Mouse (Mus musculus) cerebellum, adult 2 months (tissue): ENCODE measurements around the gene Them5. TPM values are rescaled to one million over a fixed set of nuclear protein-coding genes. Genes with fewer than 3 reads are reported as not detected.

ENCODE experiments used
- DNase-seq, 2 experiments: peaks; one replicate each; pipeline ENCODE4 v3.0.0; 2021
- H3K27ac ChIP-seq: fragments of 200-500 bp; 2 replicates; pipeline ENCODE4 v1.5.1; 2012; ENCODE audit warnings: low read length, control low read depth, inconsistent platforms; ENCODE audit not compliant: insufficient read depth
- H3K27me3 ChIP-seq: fragments of 200-500 bp; 2 replicates; pipeline ENCODE4 v1.6.1; 2012; ENCODE audit warnings: inconsistent platforms, mild to moderate bottlenecking, low read length, moderate library complexity; ENCODE audit not compliant: control insufficient read depth, insufficient read depth
- H3K4me1 ChIP-seq: fragments of 200-500 bp; 2 replicates; pipeline ENCODE4 v1.6.1; 2011; ENCODE audit warnings: low read length; ENCODE audit not compliant: control insufficient read depth, insufficient read depth
- H3K4me3 ChIP-seq: fragments of 200-500 bp; replicated peaks from 2 replicates; pipeline ENCODE3; 2011; ENCODE audit warnings: mild to moderate bottlenecking, low read depth, low read length, control low read depth; ENCODE audit not compliant: insufficient read depth
- CTCF ChIP-seq: fragments of 200-500 bp; IDR thresholded peaks from 2 replicates; pipeline ENCODE4 v1.5.1; 2011; ENCODE audit warnings: low read depth, mild to moderate bottlenecking, control low read depth, low read length, moderate library complexity, borderline replicate concordance; ENCODE audit not compliant: insufficient read depth
- POLR2A ChIP-seq: fragments of 200-500 bp; IDR thresholded peaks from 2 replicates; pipeline ENCODE4 v1.6.1; 2011; ENCODE audit warnings: low read length, control low read depth, borderline replicate concordance; ENCODE audit not compliant: insufficient read depth
- WGBS: fragments of 180-500 bp; shearing (Covaris S2); methylation state at CpG from one replicate; pipeline ENCODE4 v1.1.7; 2018; 5-methylcytosine and 5-hydroxymethylcytosine counted together
- polyA plus RNA-seq: library from polyadenylated mRNA; depleted of rRNA; stranded (reverse); fragments of >200 nt; gene quantifications from 2 replicates; pipeline ENCODE4 v1.2.3, GENCODE M21; 2012

Gene Them5
- polyA plus RNA-seq, 1 experiment = not detected

DNA sequence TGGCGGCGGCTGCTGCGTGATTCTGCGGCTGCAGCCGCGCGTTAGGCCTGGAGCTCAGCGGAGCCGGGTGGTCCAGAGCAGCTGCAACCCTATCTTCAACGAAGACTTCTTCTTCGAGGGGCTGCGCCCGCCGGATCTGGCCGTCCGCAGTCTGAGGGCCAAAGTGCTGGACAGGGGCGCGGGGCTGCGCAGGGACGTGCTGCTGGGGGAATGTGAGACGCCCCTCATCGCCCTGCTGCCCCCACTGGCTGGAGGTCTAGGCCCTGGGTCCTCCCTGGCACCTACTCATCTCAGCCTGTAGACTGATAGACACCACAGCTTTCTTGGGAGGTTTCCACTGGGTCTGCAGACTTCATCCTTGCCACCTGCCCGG, 22.2 kb downstream of the Them5 start:
- TF ChIP-seq CTCF (no peak), POLR2A (no peak)
- no peak for DNase-seq
- 10% methylated on average over 23 of the region's 23 CpGs for WGBS
- H3K27me3 ChIP-seq = no peaks in the 10 kb centered on the region
- H3K4me1 ChIP-seq = no peaks in the 10 kb centered on the region
- H3K4me3 ChIP-seq = peak overlapping the region; percentile 44
- 0 out of 2 replicates have a peak overlapping the region, but pooled peaks have one; percentile 44 for H3K27ac ChIP-seq

GRCm38 (mm10) chr3:94366761-94367160, 24.9 kb downstream of the Them5 start:
- no peak overlapping the region for H3K4me3 ChIP-seq
- no peaks in the 10 kb centered on the region for H3K27me3 ChIP-seq
- 20% methylated on average over 3 of the region's 3 CpGs for WGBS
- H3K4me1 ChIP-seq = peaks cover 4% of the 10 kb centered on the region
- TF ChIP-seq POLR2A (no peak), CTCF (peak; percentile 96)
- no peak overlapping the region for H3K27ac ChIP-seq
- peak; percentile 78 to 86 for DNase-seq

GRCm38 (mm10) chr3:94367511-94367910, 25.6 kb downstream of the Them5 start:
- no peak for DNase-seq
- no peak overlapping the region for H3K4me3 ChIP-seq
- no peak for TF ChIP-seq CTCF
- TF ChIP-seq POLR2A = no peak
- peaks cover 8% of the 10 kb centered on the region for H3K4me1 ChIP-seq
- H3K27me3 ChIP-seq = no peaks in the 10 kb centered on the region
- WGBS = 87% methylated on average over 6 of the region's 6 CpGs
- no peak overlapping the region for H3K27ac ChIP-seq

- H3K27ac ChIP-seq = no peak overlapping the region
- TF ChIP-seq CTCF = no peak
- no peak for TF ChIP-seq POLR2A
- no peak overlapping the region for H3K4me3 ChIP-seq
- DNase-seq = no peak
- no peaks in the 10 kb centered on the region for H3K27me3 ChIP-seq
- 81% methylated on average over 6 of the region's 6 CpGs for WGBS
- peaks cover 12% of the 10 kb centered on the region for H3K4me1 ChIP-seq
Observed at GRCm38 (mm10) chr3:94368631-94369030, 26.7 kb downstream of the Them5 start.

DNA sequence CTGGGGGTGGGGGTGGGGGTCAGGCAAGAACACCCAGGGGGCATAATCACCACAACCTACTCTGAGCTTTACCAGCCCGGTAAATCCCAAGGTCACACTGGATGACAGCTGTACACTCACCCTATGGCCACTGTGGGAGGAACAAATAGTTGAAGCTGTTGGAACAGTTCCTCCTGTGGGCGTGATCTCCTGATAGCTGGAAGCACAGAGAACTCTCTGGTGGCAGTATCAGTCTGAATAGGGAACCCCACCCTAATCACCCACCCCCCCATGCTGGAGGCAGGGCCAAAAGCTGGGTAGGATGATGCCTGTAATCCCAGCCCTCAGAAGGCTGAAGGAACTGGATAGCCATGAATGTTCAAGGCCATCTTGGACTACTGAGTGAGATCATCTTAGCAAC, 27.8 kb downstream of the Them5 start:
- TF ChIP-seq CTCF (no peak), POLR2A (no peak)
- Histone ChIP-seq H3K4me3 (no peak overlapping the region), H3K4me1 (peaks cover 23% of the 10 kb centered on the region), H3K27ac (no peak overlapping the region), H3K27me3 (no peaks in the 10 kb centered on the region)
- WGBS = 56% methylated on average over 2 of the region's 2 CpGs
- DNase-seq = no peak

- 2% methylated on average over 11 of the region's 11 CpGs for WGBS
- Histone ChIP-seq H3K27me3 (no peaks in the 10 kb centered on the region), H3K4me1 (peaks cover 24% of the 10 kb centered on the region), H3K27ac (no peak overlapping the region), H3K4me3 (no peak overlapping the region)
- DNase-seq = peak; percentile 61 to 75
- TF ChIP-seq CTCF (no peak), POLR2A (no peak)
Observed at GRCm38 (mm10) chr3:94371637-94372036, 29.7 kb downstream of the Them5 start.

DNA sequence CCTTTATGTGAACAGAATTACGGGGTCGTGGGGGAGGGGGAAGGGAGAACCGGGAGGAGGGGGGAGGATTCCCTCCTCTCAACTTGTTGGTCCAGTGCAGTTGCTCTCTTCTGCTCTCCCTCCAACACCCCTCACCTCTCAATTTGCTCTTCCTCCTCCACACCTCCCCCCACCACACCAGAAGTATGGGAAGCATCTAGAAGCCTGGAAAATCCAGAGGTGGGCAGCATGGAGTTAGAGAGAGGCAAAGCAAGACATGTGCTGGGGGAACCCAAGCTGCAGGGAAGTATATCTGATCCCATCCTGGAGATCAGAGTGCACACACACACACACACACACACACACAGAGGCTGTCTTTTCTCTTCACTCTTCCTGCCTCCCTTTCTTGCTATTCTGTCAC, 30.1 kb downstream of the Them5 start:
- Histone ChIP-seq H3K27ac (no peak overlapping the region), H3K4me3 (no peak overlapping the region)
- TF ChIP-seq POLR2A = no peak
- no peak for TF ChIP-seq CTCF

GRCm38 (mm10) chr3:94372641-94373040, 30.7 kb downstream of the Them5 start, which contains the start of gene Rorc:
Gene Rorc (plus strand): TSS chr3:94372794.
- peak; percentile 69 to 77 for DNase-seq
- TF ChIP-seq POLR2A (no peak), CTCF (no peak)
- 13% methylated on average over 5 of the region's 5 CpGs for WGBS
- H3K27ac ChIP-seq = peak within 1 kb of the TSS; percentile 45
- H3K4me3 ChIP-seq = peak within 1 kb of the TSS; percentile 59
- H3K27me3 ChIP-seq = no peaks in the 10 kb centered on the region
- peaks cover 24% of the 10 kb centered on the region for H3K4me1 ChIP-seq

More for the DNA sequence above, 30.1 kb downstream of the Them5 start:
- 0% methylated on average over 3 of the region's 3 CpGs for WGBS
- Histone ChIP-seq H3K27me3 (no peaks in the 10 kb centered on the region), H3K4me1 (peaks cover 24% of the 10 kb centered on the region)
- DNase-seq = peak in 1 of 2 experiments; percentile 19
